Mouse (Mus musculus): Measurements from ENCODE around the gene Arhgef18.

Gene Arhgef18

DNA sequence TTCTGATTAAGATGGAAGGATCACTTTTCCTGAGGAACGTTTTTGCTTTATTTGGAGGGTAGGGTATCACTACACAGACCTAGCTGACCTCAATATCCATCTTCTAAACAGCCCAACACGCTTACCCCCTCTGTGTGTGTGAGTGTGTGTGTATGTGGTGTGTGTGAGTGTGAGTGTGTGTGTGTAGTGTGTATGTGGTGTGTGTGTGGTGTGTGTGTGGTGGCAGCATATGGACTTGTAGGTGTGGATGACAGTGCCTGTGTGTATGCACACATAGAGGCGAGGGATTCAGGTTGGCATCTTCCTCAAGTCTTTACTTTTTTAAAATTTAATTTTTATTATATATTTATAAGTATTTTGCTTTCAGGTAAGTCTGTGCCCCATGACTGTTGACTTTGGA is 105.8 kb downstream of the Arhgef18 start:
- no peak for DNase-seq (ENCODE audit: extremely low read depth, insufficient read length, low spot score)

DNA sequence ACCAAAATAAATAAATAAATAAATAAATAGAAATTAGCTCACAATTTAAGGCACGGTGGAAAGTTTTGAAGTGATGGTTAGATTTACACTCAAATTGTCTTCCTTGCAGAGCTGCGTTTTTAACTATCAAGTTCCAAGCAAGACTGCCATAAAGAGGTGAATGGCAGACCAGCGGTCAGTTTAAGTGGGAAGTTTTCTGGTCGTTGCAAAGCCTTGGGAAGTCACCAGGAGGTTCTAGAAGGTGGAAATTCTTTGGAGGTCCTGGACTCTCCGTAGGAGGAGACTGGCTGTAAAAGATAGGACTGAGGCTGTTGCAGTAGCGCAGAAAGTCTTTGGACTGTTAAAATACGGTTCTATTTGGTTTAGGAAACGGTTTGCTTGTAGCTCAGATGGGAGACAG is 106.9 kb downstream of the Arhgef18 start:
- DNase-seq (ENCODE audit: extremely low read depth, insufficient read length, low spot score), result no peak

DNA sequence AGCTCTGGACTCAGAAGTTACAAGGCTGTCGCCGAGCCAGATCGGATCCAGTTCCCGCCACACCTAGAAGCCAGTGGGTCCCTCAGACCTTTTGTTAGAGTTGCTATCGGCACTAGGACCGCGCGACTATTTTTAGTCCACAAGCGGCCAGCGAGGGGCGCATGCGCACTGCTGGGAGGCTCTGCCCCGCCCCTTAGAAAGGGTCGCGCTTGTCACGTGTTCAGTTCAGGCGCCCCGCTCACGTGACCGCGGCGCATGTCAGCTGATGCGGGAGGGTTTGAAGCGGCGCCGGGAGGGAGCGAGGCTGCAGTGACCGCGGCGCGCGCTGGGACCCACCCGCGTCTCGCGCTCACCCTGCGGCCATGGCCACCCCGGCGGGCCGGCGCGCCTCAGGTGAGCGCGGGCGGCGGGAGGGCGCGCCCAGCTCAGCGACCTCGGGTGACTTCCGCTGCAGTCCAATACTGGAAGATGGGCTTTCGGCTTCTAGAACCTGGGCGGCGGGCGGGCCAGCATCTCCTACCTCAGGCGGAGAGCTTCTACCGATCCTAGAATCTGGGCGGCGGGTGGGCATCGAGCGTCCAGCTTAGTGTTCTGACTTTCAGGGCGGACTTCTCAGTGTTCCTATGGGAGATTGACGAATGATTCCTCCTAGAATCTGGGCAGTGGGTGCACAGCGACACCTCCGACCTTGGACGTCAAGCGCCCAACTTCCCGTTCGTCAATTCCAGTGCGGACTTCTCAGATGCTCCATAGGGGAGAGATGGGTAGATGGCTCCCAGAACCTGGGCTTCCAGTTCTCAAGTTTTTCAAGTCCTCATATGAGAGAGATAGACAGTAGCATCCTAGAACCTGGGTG is 107.7 kb downstream of the Arhgef18 start, which contains the start of gene Mcoln1:
TSS of gene Mcoln1 (plus strand) at position 223 of the 856 bp plus-strand sequence.
- DNase-seq (ENCODE audit: extremely low read depth, insufficient read length, low spot score), result peak; percentile 97

- no peak for DNase-seq (ENCODE audit: extremely low read depth, insufficient read length, low spot score)
Measured at GRCm38 (mm10) chr8:3502217-3502616, 109.4 kb downstream of the Arhgef18 start.

All from 3134 (cell line).